Mouse (Mus musculus): Measurements from ENCODE around the gene Esrra. TPM values are rescaled to one million over a fixed set of nuclear protein-coding genes. Genes with fewer than 3 reads are reported as not detected.

Esrra gene
- 21.7 and 33.6 TPM in 2 replicates for polyA plus RNA-seq (2012; rRNA removed)

GRCm38 (mm10) chr19:6921647-6922567, at the start of gene Esrra:
Gene Esrra, minus strand, starts transcription at chr19:6921813.

GRCm38 (mm10) chr19:6942249-6942691, 20.7 kb upstream of the Esrra start, which contains the start of gene Gpr137:
Gene Gpr137, minus strand, starts transcription at chr19:6942480.

GRCm38 (mm10) chr19:6941372-6942248, 20.0 kb upstream of the Esrra start, which contains the start of gene Bad:
Gene Bad, plus strand, starts transcription at chr19:6941861.

DNA sequence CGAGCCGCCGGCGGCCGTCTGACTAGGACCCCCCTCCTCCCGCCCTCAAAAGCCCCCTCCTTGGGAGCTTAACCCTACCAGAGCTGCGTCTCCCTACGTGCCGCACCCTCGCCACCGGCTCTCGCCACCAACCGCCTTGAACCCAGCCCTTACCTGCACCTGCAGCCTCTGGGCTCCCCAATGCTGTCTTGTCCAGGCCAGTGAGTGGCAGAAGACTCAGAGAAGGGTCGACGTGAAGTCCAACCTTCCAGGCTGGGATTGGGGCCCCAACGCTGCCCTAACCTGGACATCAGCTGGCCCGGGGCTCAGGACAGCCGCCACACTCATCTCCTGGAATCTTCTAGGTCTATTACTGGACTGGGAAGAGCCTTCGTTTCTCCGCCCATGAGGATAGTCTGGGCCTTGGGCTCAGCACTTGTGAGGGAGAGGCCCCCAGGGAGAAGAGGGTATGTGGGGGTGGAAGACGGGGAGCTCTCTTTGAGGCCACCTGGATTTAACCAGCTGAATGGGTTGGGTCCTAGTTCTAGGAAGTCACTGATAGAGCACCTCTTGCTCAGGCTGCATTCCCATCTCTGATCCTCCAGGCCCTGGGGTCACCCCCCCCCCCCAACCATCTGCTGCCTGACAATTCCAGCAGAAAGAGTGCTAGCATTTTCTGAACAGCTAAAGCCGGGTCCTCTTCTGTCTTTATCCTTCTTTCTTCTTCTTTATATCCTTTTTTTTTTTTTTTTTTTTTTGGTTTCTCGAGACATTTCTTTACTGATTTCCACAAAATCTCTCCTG, 12.8 kb upstream of the Esrra start, which contains the start of gene Kcnk4:
Kcnk4 (minus strand) TSS at position 321 of the 783 bp plus-strand sequence.

GRCm38 (mm10) chr19:6925307-6925573, 3.6 kb upstream of the Esrra start, which contains the start of gene Catsperz:
Gene Catsperz, minus strand, starts transcription at chr19:6925380.

GRCm38 (mm10) chr19:6909507-6910289, 11.9 kb downstream of the Esrra start, which contains the start of the genes Trmt112 and Prdx5:
Gene Trmt112, plus strand, starts transcription at chr19:6909698.
Gene Prdx5, minus strand, starts transcription at chr19:6910106.

Other genes starting within 250 kb of the Esrra start
- 5.1 and 6.1 TPM in 2 replicates for gene Rps6ka4, start 81.2 kb downstream of the Esrra start, polyA plus RNA-seq (2012; rRNA removed)
- 1.4 and 2.5 TPM in 2 replicates for gene Ccdc88b, start 63.6 kb downstream of the Esrra start, polyA plus RNA-seq (2012; rRNA removed)
- gene Trmt112, start 12.1 kb downstream of the Esrra start, polyA plus RNA-seq (2012; rRNA removed) = 157 and 273 TPM in 2 replicates
- 116 and 171 TPM in 2 replicates for gene Prdx5, start 11.7 kb downstream of the Esrra start, polyA plus RNA-seq (2012; rRNA removed)
- gene Catsperz, start 3.6 kb upstream of the Esrra start, polyA plus RNA-seq (2012; rRNA removed) = 0.60 and 0.99 TPM in 2 replicates
- gene Kcnk4, start 12.7 kb upstream of the Esrra start, polyA plus RNA-seq (2012; rRNA removed) = 0.16 and 0.19 TPM in 2 replicates
- 49.7 and 58.7 TPM in 2 replicates for gene Bad, start 20.0 kb upstream of the Esrra start, polyA plus RNA-seq (2012; rRNA removed)
- gene Gpr137, start 20.7 kb upstream of the Esrra start, polyA plus RNA-seq (2012; rRNA removed) = 37.7 and 38.9 TPM in 2 replicates
- 284 and 292 TPM in 2 replicates for gene Ppp1r14b, start 53.2 kb upstream of the Esrra start, polyA plus RNA-seq (2012; rRNA removed)
- 39.2 and 39.3 TPM in 2 replicates for gene Plcb3, start 54.7 kb upstream of the Esrra start, polyA plus RNA-seq (2012; rRNA removed)
- gene Fkbp2, start 58.7 kb upstream of the Esrra start, polyA plus RNA-seq (2012; rRNA removed) = 61.7 and 112 TPM in 2 replicates
- 25.6 and 33.8 TPM in 2 replicates for gene Vegfb, start 65.8 kb upstream of the Esrra start, polyA plus RNA-seq (2012; rRNA removed)
- gene Dnajc4, start 70.8 kb upstream of the Esrra start, polyA plus RNA-seq (2012; rRNA removed) = 19.6 and 23.0 TPM in 2 replicates
- gene Nudt22, start 74.3 kb upstream of the Esrra start, polyA plus RNA-seq (2012; rRNA removed) = 11.8 and 15.2 TPM in 2 replicates
- 10.6 and 12.2 TPM in 2 replicates for gene Trpt1, start 74.3 kb upstream of the Esrra start, polyA plus RNA-seq (2012; rRNA removed)
- gene Fermt3, start 97.7 kb upstream of the Esrra start, polyA plus RNA-seq (2012; rRNA removed) = 10.6 and 12.3 TPM in 2 replicates
- gene Stip1, start 118.2 kb upstream of the Esrra start, polyA plus RNA-seq (2012; rRNA removed) = 233 and 251 TPM in 2 replicates
- 3.5 and 5.3 TPM in 2 replicates for gene Macrod1, start 135.0 kb upstream of the Esrra start, polyA plus RNA-seq (2012; rRNA removed)
- 1.8 and 2.1 TPM in 2 replicates for gene Flrt1, start 183.9 kb upstream of the Esrra start, polyA plus RNA-seq (2012; rRNA removed)

All from central nervous system, embryonic 11.5 days (tissue).